Mouse (Mus musculus) thymus, postnatal 10 days (tissue): ENCODE data around the gene Mapk11.

Source experiments
- DNase-seq, 2 experiments: peaks; one replicate each; pipeline ENCODE4 v3.0.0; 2021; ENCODE audit warnings: low spot score in 2 of 2

Mapk11 gene

DNA sequence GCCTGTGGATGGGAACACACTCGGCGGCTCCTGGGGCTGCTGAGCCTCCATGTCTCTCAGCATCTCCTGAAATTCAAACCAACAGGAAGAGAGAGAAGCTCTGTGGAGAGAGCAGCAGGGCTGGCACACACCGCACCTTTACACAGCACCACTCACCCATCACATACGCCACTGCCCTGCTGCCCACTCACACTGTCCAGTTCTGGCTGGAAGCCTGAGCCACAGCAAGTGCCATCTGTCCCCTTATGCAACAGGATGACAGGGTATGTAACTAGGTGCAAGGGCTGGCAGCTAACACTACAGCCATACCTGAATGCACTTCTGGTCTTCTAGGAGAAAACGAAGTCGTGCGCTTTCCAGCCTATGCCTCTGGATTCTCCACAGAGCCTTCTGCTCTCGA is 45.0 kb downstream of the Mapk11 start:
- no peak for DNase-seq

DNA sequence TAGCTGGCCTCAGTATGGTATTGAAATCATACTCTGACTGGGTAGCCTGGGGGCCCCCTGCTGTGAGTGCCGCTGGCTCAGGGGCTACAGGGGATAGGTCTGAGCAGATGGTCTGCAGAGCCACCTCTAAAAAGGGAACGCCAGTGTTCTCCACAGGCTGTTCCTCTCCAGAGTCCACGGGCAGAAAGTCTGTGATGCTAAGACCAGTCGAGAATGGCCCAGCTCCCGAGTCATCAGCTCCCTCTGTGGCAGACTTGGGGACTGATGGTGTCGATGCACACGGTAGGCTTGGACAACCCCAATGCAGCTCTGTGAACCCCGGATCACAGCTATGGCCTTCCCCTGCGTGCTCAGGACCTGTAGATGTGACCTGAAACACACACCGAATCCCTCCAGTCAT is 45.5 kb downstream of the Mapk11 start:
- no peak for DNase-seq

DNA sequence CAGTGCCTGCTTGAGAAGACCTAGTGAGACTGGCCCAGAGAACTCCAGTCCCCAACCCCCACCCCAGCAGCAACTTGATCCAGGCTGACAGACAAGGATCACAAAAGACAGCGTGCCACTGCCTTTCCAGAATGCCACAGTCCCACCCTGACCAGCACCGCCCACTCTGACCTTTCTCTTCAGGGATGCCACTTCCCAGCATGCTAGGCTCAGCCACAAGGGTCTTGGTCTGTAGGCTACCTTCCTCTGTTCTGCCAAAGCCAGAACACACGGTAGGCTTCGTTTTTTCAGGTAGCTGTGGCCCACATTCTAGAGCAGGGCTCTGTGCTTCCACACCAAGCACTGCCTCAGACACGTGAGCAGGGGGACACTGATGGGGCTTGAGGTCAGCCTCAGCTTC is 46.8 kb downstream of the Mapk11 start:
- no peak for DNase-seq

DNA sequence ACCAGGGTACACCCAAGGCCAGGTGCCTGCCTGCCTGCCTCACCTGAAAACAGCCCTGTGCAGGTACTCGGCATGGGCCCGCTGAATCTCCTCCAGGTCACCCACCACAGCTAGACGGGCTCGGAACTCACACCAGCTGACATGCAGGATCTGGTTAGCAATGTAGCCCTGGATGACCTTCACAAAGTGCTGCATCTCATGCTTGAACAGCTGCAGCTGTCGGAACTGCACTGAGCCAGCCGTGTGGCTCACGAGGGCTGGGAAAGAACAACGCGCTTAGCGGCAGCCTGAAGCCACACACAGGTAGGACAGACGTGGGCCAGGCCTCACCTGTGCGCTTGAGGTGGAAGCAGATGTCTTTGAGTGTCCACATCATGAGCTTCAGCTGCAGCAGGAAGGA is 48.6 kb downstream of the Mapk11 start:
- DNase-seq: no peak

DNA sequence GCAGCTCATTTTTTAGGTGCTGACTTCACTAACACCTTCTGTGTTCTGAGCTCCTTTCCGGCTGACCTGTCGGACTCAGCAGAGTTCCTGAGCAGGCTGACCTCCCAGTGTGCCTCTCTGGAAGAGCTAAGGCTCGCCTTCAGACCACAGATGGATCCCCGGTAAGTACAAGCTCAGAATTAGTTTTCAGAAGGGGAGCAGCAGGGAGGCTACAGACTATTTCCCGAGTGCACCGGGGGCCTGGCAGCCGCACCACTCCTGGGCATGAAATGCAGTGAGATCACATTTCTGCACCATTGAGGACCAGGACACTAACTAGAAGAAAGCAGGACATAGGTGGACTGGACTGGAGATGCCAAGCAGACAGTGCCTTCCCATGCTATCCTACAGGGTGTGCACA is 50.8 kb downstream of the Mapk11 start:
- no peak for DNase-seq

DNA sequence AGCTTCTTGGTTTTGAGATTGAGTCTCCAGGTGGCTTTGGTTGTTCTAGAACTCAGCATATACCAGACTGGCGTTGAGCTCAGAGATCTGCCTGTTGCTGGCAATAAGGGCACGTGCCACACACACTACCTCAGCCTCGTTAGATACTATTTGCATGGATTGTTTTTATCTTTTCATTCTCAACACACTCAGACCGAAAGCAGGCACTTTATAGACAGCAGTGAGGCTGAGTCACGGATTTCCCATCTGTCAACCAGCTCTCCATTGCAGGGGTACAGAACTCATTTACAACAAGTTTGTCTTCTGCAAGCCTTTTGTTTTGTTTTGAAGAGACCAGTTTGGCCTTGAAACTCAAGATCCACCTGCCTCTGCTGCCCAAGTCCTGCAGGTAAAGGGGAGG is 52.0 kb downstream of the Mapk11 start:
- no peak for DNase-seq
